Mouse (Mus musculus) lung, adult 18-20 months (tissue): ENCODE measurements around the gene Gm7233.
"Not testable (repeated sequence)": the region's sequence is repeated elsewhere in the genome, so short reads cannot be mapped to it uniquely, and the experiment has no call there.

Experiments
- DNase-seq, 2 experiments: peaks; one replicate each; pipeline ENCODE4 v3.0.0; 2022; ENCODE audit warnings: mixed read lengths in 2 of 2

Gm7233 gene

GRCm38 (mm10) chr14:43179567-43179966 lies at the start of gene Gm7233:
Gene Gm7233 (plus strand): TSS chr14:43179867.
- not testable (repeated sequence) for DNase-seq

GRCm38 (mm10) chr14:43167189-43167588 lies 12.5 kb upstream of the Gm7233 start:
- not testable (repeated sequence) for DNase-seq

- not testable (repeated sequence) for DNase-seq
Observed at GRCm38 (mm10) chr14:43167942-43168341, 11.7 kb upstream of the Gm7233 start.

GRCm38 (mm10) chr14:43168573-43169170 lies 11.0 kb upstream of the Gm7233 start:
- not testable (repeated sequence) for DNase-seq

- DNase-seq = not testable (repeated sequence)
Observed at GRCm38 (mm10) chr14:43235204-43235603, 55.5 kb downstream of the Gm7233 start, which contains the start of gene Gm8122. Gene Gm8122 (minus strand): TSS chr14:43235304.
